ENCODE assay signal across 10 mouse cellular contexts in genomic region chr11:75592612-75593011, GRCm38 (mm10). TPM values are rescaled to one million over a fixed set of nuclear protein-coding genes. Genes with fewer than 3 reads are reported as not detected.
DNase-seq lines count a peak whose midpoint lies in the region; ATAC-seq and TF ChIP-seq lines count a peak whose summit lies in the region.
"Had no signal": no experiment of that assay in that cellular context is flagged by ENCODE, and none has a peak within 500 bp of the region (broad histone marks: within the 10 kb centered on the region; RNA-seq: fewer than 3 reads in every experiment).

No protein-coding gene starts in this region.

- no peak overlapping the region for H3K4me3 ChIP-seq in kidney, adult 2 months (ENCODE audit: insufficient read depth, low read depth, low read length)
- no peak overlapping the region for H3K4me3 ChIP-seq in kidney, embryonic 16.5 days (ENCODE audit: low read length)
- H3K4me3 ChIP-seq in C2C12 (ENCODE audit: insufficient read depth, poor library complexity, severe bottlenecking) = no peak overlapping the region
- no peak overlapping the region for H3K4me3 ChIP-seq in embryonic fibroblast, embryonic 13.5 days (ENCODE audit: insufficient read depth, low read length)
- H3K4me3 ChIP-seq in megakaryocyte, embryonic 14.5 days (replicated peaks) = peak overlapping the region; percentile 86
- H3K4me3 ChIP-seq in hindbrain, embryonic 13.5 days = no peak overlapping the region
- no peak overlapping the region for H3K4me3 ChIP-seq in heart, embryonic 12.5 days

- H3K9me3 ChIP-seq in kidney, embryonic 16.5 days (ENCODE audit: low read length) = no peaks in the 10 kb centered on the region
- no peaks in the 10 kb centered on the region for H3K9me3 ChIP-seq in megakaryocyte, embryonic 14.5 days
- H3K9me3 ChIP-seq in hindbrain, embryonic 13.5 days = no peaks in the 10 kb centered on the region
- H3K9me3 ChIP-seq in heart, embryonic 12.5 days (replicated peaks) = no peaks in the 10 kb centered on the region

- no peak overlapping the region for H3K4me2 ChIP-seq in kidney, embryonic 16.5 days (replicated peaks; ENCODE audit: low read depth, low read length)
- no peak overlapping the region for H3K4me2 ChIP-seq in hindbrain, embryonic 13.5 days
- no peak overlapping the region for H3K4me2 ChIP-seq in heart, embryonic 12.5 days

- peaks cover 90% of the 10 kb centered on the region for H3K79me2 ChIP-seq in C2C12 (ENCODE audit: control insufficient read depth, insufficient read depth)

- H3K9ac ChIP-seq in kidney, embryonic 16.5 days (replicated peaks; ENCODE audit: low read length) = no peak overlapping the region
- H3K9ac ChIP-seq in hindbrain, embryonic 13.5 days = no peak overlapping the region
- no peak overlapping the region for H3K9ac ChIP-seq in heart, embryonic 12.5 days

- TF ChIP-seq CTCF in kidney, adult 2 months (conservative IDR thresholded peaks at IDR 0.05; ENCODE audit: insufficient read depth, insufficient read length, low read depth, low read length) = no peak
- no peak for TF ChIP-seq CTCF in C2C12 (IDR thresholded peaks at IDR 0.05; ENCODE audit: control insufficient read depth, insufficient read depth, insufficient read length)
- TF ChIP-seq CTCF in embryonic fibroblast, embryonic 13.5 days (IDR thresholded peaks at IDR 0.05; ENCODE audit: borderline replicate concordance, insufficient read depth, low read length) = no peak

- peaks cover 18% of the 10 kb centered on the region for H3K4me1 ChIP-seq in kidney, adult 2 months (ENCODE audit: control insufficient read depth, insufficient read depth, low read length)
- H3K4me1 ChIP-seq in kidney, embryonic 16.5 days (ENCODE audit: insufficient read depth, low read length) = peaks cover 24% of the 10 kb centered on the region
- H3K4me1 ChIP-seq in embryonic fibroblast, embryonic 13.5 days (ENCODE audit: control insufficient read depth, insufficient read depth, low read length) = peaks cover 5% of the 10 kb centered on the region
- peaks cover 82% of the 10 kb centered on the region for H3K4me1 ChIP-seq in megakaryocyte, embryonic 14.5 days
- H3K4me1 ChIP-seq in hindbrain, embryonic 13.5 days (replicated peaks) = peaks cover 33% of the 10 kb centered on the region
- peaks cover 44% of the 10 kb centered on the region for H3K4me1 ChIP-seq in heart, embryonic 12.5 days (replicated peaks)

- H3K79me3 ChIP-seq in C2C12 (ENCODE audit: low read depth) = peaks cover 42% of the 10 kb centered on the region

- WGBS in kidney, adult 2 months = 60% methylated on average over 5 of the region's 5 CpGs
- WGBS in kidney, embryonic 16.5 days = 82% methylated on average over 5 of the region's 5 CpGs
- WGBS in hindbrain, embryonic 13.5 days = 96% methylated on average over 5 of the region's 5 CpGs
- 77% methylated on average over 5 of the region's 5 CpGs for WGBS in heart, embryonic 12.5 days

- H3K27ac ChIP-seq in kidney, adult 2 months (ENCODE audit: insufficient read depth, low read depth, low read length) = no peak overlapping the region
- no peak overlapping the region for H3K27ac ChIP-seq in kidney, embryonic 16.5 days (ENCODE audit: low read length)
- H3K27ac ChIP-seq in embryonic fibroblast, embryonic 13.5 days (ENCODE audit: insufficient read depth, low read length) = peak overlapping the region; percentile 72; the same call in 1 of the 2 replicates
- no peak overlapping the region for H3K27ac ChIP-seq in hindbrain, embryonic 13.5 days
- H3K27ac ChIP-seq in heart, embryonic 12.5 days (ENCODE audit: poor library complexity, severe bottlenecking) = no peak overlapping the region

- no peak for ATAC-seq in kidney, embryonic 16.5 days (ENCODE audit: low FRiP score, low TSS enrichment)
- no peak for ATAC-seq in hindbrain, embryonic 13.5 days (ENCODE audit: low FRiP score)
- ATAC-seq in heart, embryonic 12.5 days (ENCODE audit: insufficient number of reproducible peaks, low FRiP score) = no peak

- no peaks in the 10 kb centered on the region for H3K36me3 ChIP-seq in kidney, adult 2 months (ENCODE audit: control insufficient read depth, insufficient read depth, low read length)
- peaks cover 23% of the 10 kb centered on the region; the same call in 1 of the 2 replicates for H3K36me3 ChIP-seq in kidney, embryonic 16.5 days (ENCODE audit: insufficient read depth, low read length)
- H3K36me3 ChIP-seq in C2C12 (ENCODE audit: control insufficient read depth, insufficient read depth) = peaks cover 64% of the 10 kb centered on the region
- H3K36me3 ChIP-seq in megakaryocyte, embryonic 14.5 days (replicated peaks; ENCODE audit: low read length) = peaks cover 76% of the 10 kb centered on the region
- peaks cover 62% of the 10 kb centered on the region for H3K36me3 ChIP-seq in hindbrain, embryonic 13.5 days
- peaks cover 57% of the 10 kb centered on the region for H3K36me3 ChIP-seq in heart, embryonic 12.5 days

- H3K27me3 ChIP-seq in kidney, adult 2 months (replicated peaks; ENCODE audit: control insufficient read depth, insufficient read depth, low read length) = no peaks in the 10 kb centered on the region
- H3K27me3 ChIP-seq in kidney, embryonic 16.5 days (ENCODE audit: insufficient read depth, low read length) = no peaks in the 10 kb centered on the region
- H3K27me3 ChIP-seq in C2C12 (ENCODE audit: control insufficient read depth, insufficient read depth, insufficient read length) = no peaks in the 10 kb centered on the region
- H3K27me3 ChIP-seq in megakaryocyte, embryonic 14.5 days (replicated peaks) = no peaks in the 10 kb centered on the region
- H3K27me3 ChIP-seq in hindbrain, embryonic 13.5 days = no peaks in the 10 kb centered on the region
- no peaks in the 10 kb centered on the region for H3K27me3 ChIP-seq in heart, embryonic 12.5 days (replicated peaks)

- TF ChIP-seq POLR2A in kidney, adult 2 months (IDR thresholded peaks at IDR 0.05; ENCODE audit: low read depth, low read length) = no peak
- no peak for TF ChIP-seq POLR2A in embryonic fibroblast, embryonic 13.5 days (IDR thresholded peaks at IDR 0.05; ENCODE audit: low read depth, low read length)

- H3ac ChIP-seq in C2C12 (ENCODE audit: control insufficient read depth, insufficient read length, low read depth) = peak overlapping the region; percentile 4

- peak; percentile 34 for DNase-seq in kidney, adult 2 months
- no peak for DNase-seq in frontal cortex, postnatal 25 days (ENCODE audit: low spot score in 2 of 2)
- DNase-seq: cerebellum, postnatal 25 days; heart, postnatal 4 days had no signal

TF ChIP-seq in C2C12, 6 proteins besides CTCF, POLR2A, EP300 and RAD21:
- no peak for TF ChIP-seq MYOD1 (IDR thresholded peaks at IDR 0.05; ENCODE audit: control insufficient read depth, insufficient read length, low read depth)
- TF ChIP-seq MYOG (IDR thresholded peaks at IDR 0.05; ENCODE audit: control insufficient read depth, extremely low read depth, insufficient read length) = no peak
- TF ChIP-seq CEBPB (IDR thresholded peaks at IDR 0.05; ENCODE audit: low read depth) = no peak

RNA-seq across cellular contexts. Expression of gene Pitpna, which starts 4.7 kb away (rescaled TPM):
- 43.8 and 60.3 TPM in 2 replicates for polyA plus RNA-seq in kidney, adult 2 months (2012; rRNA removed)
- 70.4 and 72.1 TPM in 2 replicates for polyA plus RNA-seq in kidney, embryonic 16.5 days (2015; fragmentation: Nextera tagmentation; extraction: Ambion mirVana)
- 118 TPM for polyA plus RNA-seq in C2C12 (2012; fragmentation: generic; extraction: Trizol)
- polyA plus RNA-seq in embryonic fibroblast, embryonic 13.5 days (2011; ENCODE audit: insufficient read length, low read depth, missing spikeins) = 160 and 204 TPM in 2 replicates
- 28.3 and 62.8 TPM in 2 replicates for polyA plus RNA-seq in megakaryocyte, embryonic 14.5 days (2012; ENCODE audit: insufficient read depth, low replicate concordance)
- 94.8 and 101 TPM in 2 replicates for polyA plus RNA-seq in hindbrain, embryonic 13.5 days (2015; fragmentation: Nextera tagmentation; extraction: Ambion mirVana)
- polyA plus RNA-seq in heart, embryonic 12.5 days (2016; fragmentation: Nextera tagmentation; extraction: Ambion mirVana) = 75.3 and 80.1 TPM in 2 replicates

RNA-seq across cellular contexts. Expression of gene Inpp5k, which starts 38.2 kb away (rescaled TPM):
- 69.1 and 71.5 TPM in 2 replicates for polyA plus RNA-seq in kidney, adult 2 months (2012; rRNA removed)
- polyA plus RNA-seq in kidney, embryonic 16.5 days (2015; fragmentation: Nextera tagmentation; extraction: Ambion mirVana) = 33.2 and 34.2 TPM in 2 replicates
- 8.9 TPM for polyA plus RNA-seq in C2C12 (2012; fragmentation: generic; extraction: Trizol)
- polyA plus RNA-seq in embryonic fibroblast, embryonic 13.5 days (2011; ENCODE audit: insufficient read length, low read depth, missing spikeins) = 15.2 and 17.8 TPM in 2 replicates
- polyA plus RNA-seq in megakaryocyte, embryonic 14.5 days (2012; ENCODE audit: insufficient read depth, low replicate concordance) = 38.5 and 43.3 TPM in 2 replicates
- polyA plus RNA-seq in hindbrain, embryonic 13.5 days (2015; fragmentation: Nextera tagmentation; extraction: Ambion mirVana) = 38.8 and 41.2 TPM in 2 replicates
- 17.3 and 17.5 TPM in 2 replicates for polyA plus RNA-seq in heart, embryonic 12.5 days (2016; fragmentation: Nextera tagmentation; extraction: Ambion mirVana)

RNA-seq across cellular contexts. Expression of gene Myo1c, which starts 57.7 kb away (rescaled TPM):
- 88.9 and 99.7 TPM in 2 replicates for polyA plus RNA-seq in kidney, adult 2 months (2012; rRNA removed)
- 83.0 and 85.9 TPM in 2 replicates for polyA plus RNA-seq in kidney, embryonic 16.5 days (2015; fragmentation: Nextera tagmentation; extraction: Ambion mirVana)
- 166 TPM for polyA plus RNA-seq in C2C12 (2012; fragmentation: generic; extraction: Trizol)
- 169 and 247 TPM in 2 replicates for polyA plus RNA-seq in embryonic fibroblast, embryonic 13.5 days (2011; ENCODE audit: insufficient read length, low read depth, missing spikeins)
- polyA plus RNA-seq in megakaryocyte, embryonic 14.5 days (2012; ENCODE audit: insufficient read depth, low replicate concordance) = 28.1 and 63.4 TPM in 2 replicates
- 8.8 and 9.6 TPM in 2 replicates for polyA plus RNA-seq in hindbrain, embryonic 13.5 days (2015; fragmentation: Nextera tagmentation; extraction: Ambion mirVana)
- 72.3 and 76.7 TPM in 2 replicates for polyA plus RNA-seq in heart, embryonic 12.5 days (2016; fragmentation: Nextera tagmentation; extraction: Ambion mirVana)
